ENCODE assay signal across 7 mouse cellular contexts in genomic region chr2:174329663-174330615, GRCm38 (mm10). TPM values are rescaled to one million over a fixed set of nuclear protein-coding genes. Genes with fewer than 3 reads are reported as not detected.
DNase-seq lines count a peak whose midpoint lies in the region; ATAC-seq lines count a peak whose summit lies in the region.

No protein-coding gene starts in this region.

- H3K9me3 ChIP-seq in intestine, embryonic 14.5 days (ENCODE audit: control insufficient read depth, low read length): no peaks in the 10 kb centered on the region
- 0 out of 2 replicates have a peak, but pooled peaks cover 3% of the 10 kb centered on the region for H3K9me3 ChIP-seq in limb, embryonic 10.5 days (replicated peaks)
- H3K9me3 ChIP-seq in midbrain, embryonic 12.5 days: no peaks in the 10 kb centered on the region

- peak; percentile 79 for DNase-seq in adipocyte (ENCODE audit: low spot score)
- peak; percentile 79 for DNase-seq in embryo, embryonic 10 days (ENCODE audit: low spot score)
- peak; percentile 92 for DNase-seq in gastrocnemius, postnatal 14 days
- DNase-seq in intestine, embryonic 14.5 days (ENCODE audit: low spot score): peak; percentile 91
- peak; percentile 93 for DNase-seq in limb, embryonic 10.5 days (ENCODE audit: low spot score)
- DNase-seq in spleen, adult 18-20 months: peak; percentile 72 to 79

- ATAC-seq in intestine, embryonic 14.5 days (replicated peaks; ENCODE audit: low FRiP score, low TSS enrichment, low read depth): peak; percentile 83
- ATAC-seq in midbrain, embryonic 12.5 days (ENCODE audit: low FRiP score, low read depth): peak; percentile 83

- H3K4me2 ChIP-seq in intestine, embryonic 14.5 days (ENCODE audit: low read length): peak overlapping the region; percentile 73
- peak overlapping the region; percentile 68 for H3K4me2 ChIP-seq in midbrain, embryonic 12.5 days (replicated peaks)

- WGBS in intestine, embryonic 14.5 days: 1% methylated on average over 61 of the region's 131 CpGs
- WGBS in limb, embryonic 10.5 days: under 1% methylated on average over 102 of the region's 131 CpGs
- WGBS in midbrain, embryonic 12.5 days: under 1% methylated on average over 71 of the region's 131 CpGs

- H3K4me3 ChIP-seq in intestine, embryonic 14.5 days (ENCODE audit: low read depth, low read length): peak overlapping the region; percentile 97
- H3K4me3 ChIP-seq in limb, embryonic 10.5 days: peak overlapping the region; percentile 98
- peak overlapping the region; percentile 95 for H3K4me3 ChIP-seq in midbrain, embryonic 12.5 days

- peaks cover 9% of the 10 kb centered on the region for H3K36me3 ChIP-seq in intestine, embryonic 14.5 days (ENCODE audit: control insufficient read depth, insufficient read depth, low read length)
- H3K36me3 ChIP-seq in limb, embryonic 10.5 days: peaks cover 28% of the 10 kb centered on the region
- no peaks in the 10 kb centered on the region for H3K36me3 ChIP-seq in midbrain, embryonic 12.5 days

- peak overlapping the region; percentile 99 for H3K27ac ChIP-seq in intestine, embryonic 14.5 days (ENCODE audit: low read depth)
- H3K27ac ChIP-seq in limb, embryonic 10.5 days: peak overlapping the region; percentile 100
- peak overlapping the region; percentile 99 for H3K27ac ChIP-seq in midbrain, embryonic 12.5 days (replicated peaks)

- H3K4me1 ChIP-seq in intestine, embryonic 14.5 days (replicated peaks; ENCODE audit: control insufficient read depth, insufficient read depth, low read length): peaks cover 27% of the 10 kb centered on the region
- peaks cover 51% of the 10 kb centered on the region for H3K4me1 ChIP-seq in limb, embryonic 10.5 days
- H3K4me1 ChIP-seq in midbrain, embryonic 12.5 days: peaks cover 47% of the 10 kb centered on the region

- intact Hi-C loops in gastrocnemius, postnatal 14 days (cut with DNase I; ENCODE audit: low total_unique reads): loop anchor here (10.0 kb wide), 1 partner anchor 145 kb away; the partner anchor contains the start of gene Prelid3b

- H3K9ac ChIP-seq in intestine, embryonic 14.5 days (ENCODE audit: low read length): peak overlapping the region; percentile 100
- peak overlapping the region; percentile 99 for H3K9ac ChIP-seq in midbrain, embryonic 12.5 days (replicated peaks)

- H3K27me3 ChIP-seq in intestine, embryonic 14.5 days (replicated peaks; ENCODE audit: control insufficient read depth, insufficient read depth, low read length): no peaks in the 10 kb centered on the region
- H3K27me3 ChIP-seq in limb, embryonic 10.5 days (ENCODE audit: low read depth, poor library complexity, severe bottlenecking): no peaks in the 10 kb centered on the region
- H3K27me3 ChIP-seq in midbrain, embryonic 12.5 days: peaks cover 13% of the 10 kb centered on the region; the same call in 1 of the 2 replicates

RNA-seq across cellular contexts. Expression of gene Gm20721, which starts 16.6 kb away (rescaled TPM):
- total RNA-seq in gastrocnemius, postnatal 14 days (2021): 1 to 10 TPM; 3.1 to 3.2 TPM
- 8.2 and 12.6 TPM in 2 replicates for polyA plus RNA-seq in intestine, embryonic 14.5 days (2014; fragmentation: Nextera tagmentation; extraction: Ambion mirVana)
- polyA plus RNA-seq in limb, embryonic 10.5 days (2016; fragmentation: Nextera tagmentation; extraction: Ambion mirVana): 14.9 and 15.2 TPM in 2 replicates
- polyA plus RNA-seq in midbrain, embryonic 12.5 days (2016; fragmentation: Nextera tagmentation; extraction: Ambion mirVana): 7.4 and 8.8 TPM in 2 replicates

RNA-seq across cellular contexts. Expression of gene Gnas, which starts 45.8 kb away (rescaled TPM):
- 1,000 to 10,000 TPM; 1,660 to 1,705 TPM for total RNA-seq in gastrocnemius, postnatal 14 days (2021)
- polyA plus RNA-seq in intestine, embryonic 14.5 days (2014; fragmentation: Nextera tagmentation; extraction: Ambion mirVana): 1,658 and 1,793 TPM in 2 replicates
- 1,045 and 1,269 TPM in 2 replicates for polyA plus RNA-seq in limb, embryonic 10.5 days (2016; fragmentation: Nextera tagmentation; extraction: Ambion mirVana)
- polyA plus RNA-seq in midbrain, embryonic 12.5 days (2016; fragmentation: Nextera tagmentation; extraction: Ambion mirVana): 1,415 and 1,424 TPM in 2 replicates

Comparison
In these comparisons a context has a peak if more than half of its experiments do, and no peak if none do; other contexts are left out.
1. Peak in every context shown above with its lines: DNase-seq, ATAC-seq, H3K4me3 ChIP-seq and H3K27ac ChIP-seq.